Mouse (Mus musculus) A20 (cell line): ENCODE data around the gene Hist1h2bn.
"Not testable (repeated sequence)": the region's sequence is repeated elsewhere in the genome, so short reads cannot be mapped to it uniquely, and the experiment has no call there.

Source experiments
- DNase-seq: peaks from one replicate; pipeline ENCODE4 v3.0.0-alpha.2; 2011; ENCODE audit warnings: low read depth, low spot score

The Hist1h2bn gene

GRCm38 (mm10) chr13:21781639-21782038 lies 27.7 kb downstream of the Hist1h2bn start:
- DNase-seq, result peak; percentile 32

DNA sequence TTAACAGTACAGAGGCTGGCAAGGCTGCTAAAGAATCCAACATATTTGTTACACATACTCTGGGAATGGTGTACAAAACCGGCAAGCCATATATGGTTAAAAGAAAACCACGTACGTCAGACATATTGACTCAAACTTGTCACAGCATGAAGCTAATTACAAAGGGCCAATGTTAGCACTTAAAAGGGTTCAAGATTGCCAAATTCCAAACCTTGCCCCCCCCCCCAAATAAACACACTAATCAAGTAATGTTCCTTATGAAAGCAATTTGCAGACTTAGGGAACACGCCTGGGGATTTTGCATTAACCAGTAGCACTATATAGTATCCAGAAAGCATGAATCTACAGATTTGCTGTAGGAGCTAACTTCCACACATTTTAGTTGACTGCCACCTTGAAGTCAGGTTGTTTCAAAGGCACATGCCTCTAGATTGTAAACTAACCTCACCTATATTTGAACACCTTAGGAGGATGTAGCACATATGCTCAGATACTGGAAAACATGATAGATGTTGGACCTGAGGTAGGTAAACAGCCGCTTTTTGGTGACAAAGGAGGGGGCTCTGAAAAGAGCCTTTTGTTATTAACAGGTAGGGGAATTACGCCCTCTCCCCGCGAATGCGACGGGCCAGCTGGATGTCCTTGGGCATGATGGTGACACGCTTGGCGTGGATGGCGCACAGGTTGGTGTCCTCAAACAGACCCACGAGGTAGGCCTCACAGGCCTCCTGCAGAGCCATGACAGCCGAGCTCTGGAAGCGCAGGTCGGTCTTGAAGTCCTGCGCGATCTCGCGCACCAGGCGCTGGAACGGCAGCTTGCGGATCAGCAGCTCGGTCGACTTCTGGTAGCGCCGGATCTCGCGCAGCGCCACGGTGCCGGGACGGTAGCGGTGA lies 28.7 kb downstream of the Hist1h2bn start:
- peak; percentile 79 for DNase-seq

DNA sequence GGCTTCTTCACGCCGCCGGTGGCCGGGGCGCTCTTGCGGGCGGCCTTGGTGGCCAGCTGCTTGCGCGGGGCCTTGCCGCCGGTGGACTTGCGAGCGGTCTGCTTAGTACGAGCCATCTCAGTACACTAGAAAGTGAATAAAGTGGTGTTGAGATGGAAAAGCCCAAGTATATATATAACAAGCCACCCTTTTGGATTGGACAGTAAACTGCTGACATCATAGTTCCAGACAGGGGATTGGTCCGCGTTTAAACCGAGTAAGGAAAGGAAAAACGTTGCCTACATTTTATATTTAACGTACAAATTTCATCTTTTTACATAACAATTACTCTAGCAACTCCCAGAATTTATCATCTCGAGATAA lies 29.3 kb downstream of the Hist1h2bn start, which contains the start of gene Hist1h3i:
Hist1h3i (minus strand) TSS at position 116 of the 363 bp plus-strand sequence.
- peak; percentile 92 for DNase-seq

- peak; percentile 73 for DNase-seq
Observed at GRCm38 (mm10) chr13:21783734-21784161, 29.8 kb downstream of the Hist1h2bn start.

GRCm38 (mm10) chr13:21784311-21784710 lies 30.4 kb downstream of the Hist1h2bn start:
- no peak for DNase-seq

DNA sequence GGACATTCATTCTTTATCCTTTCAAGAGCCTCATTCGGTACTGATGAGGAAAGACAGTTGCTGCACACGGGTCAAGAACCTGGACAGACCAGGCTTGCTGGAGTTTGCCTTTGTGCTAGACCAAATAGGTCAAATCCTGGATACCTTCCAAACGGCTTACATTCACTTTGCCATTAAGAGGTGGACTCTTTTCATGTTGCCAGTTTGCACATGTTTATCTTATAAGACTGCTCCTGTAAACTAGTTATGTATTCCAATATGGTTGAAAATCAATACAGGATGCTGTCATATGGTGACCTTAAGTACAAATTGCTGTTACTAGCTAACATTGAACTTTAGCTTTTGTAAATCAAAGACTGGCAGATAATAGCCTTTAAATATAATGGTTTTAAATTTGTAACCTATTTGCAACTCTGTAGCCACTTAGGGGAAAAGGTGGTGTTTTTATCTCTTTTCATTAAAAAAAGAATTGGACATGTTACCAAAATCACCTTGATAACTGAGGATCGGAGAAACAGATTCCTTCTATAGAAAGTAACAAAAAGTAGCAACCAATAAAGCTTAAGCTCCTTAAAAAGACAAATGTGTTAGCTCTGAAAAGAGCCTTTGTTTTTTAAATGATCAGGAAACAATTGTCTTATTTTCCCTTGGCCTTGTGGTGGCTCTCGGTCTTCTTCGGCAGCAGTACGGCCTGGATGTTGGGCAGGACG lies 32.4 kb downstream of the Hist1h2bn start:
- peak; percentile 72 for DNase-seq

- DNase-seq, result peak; percentile 97
Observed at GRCm38 (mm10) chr13:21786899-21787629, 33.1 kb downstream of the Hist1h2bn start, which contains the start of the genes Hist1h2an and Hist1h2bp. Gene Hist1h2an (minus strand): TSS chr13:21787218. Gene Hist1h2bp (plus strand): TSS chr13:21787461.

- peak; percentile 68 for DNase-seq
Observed at GRCm38 (mm10) chr13:21787760-21788593, 34.1 kb downstream of the Hist1h2bn start.

DNA sequence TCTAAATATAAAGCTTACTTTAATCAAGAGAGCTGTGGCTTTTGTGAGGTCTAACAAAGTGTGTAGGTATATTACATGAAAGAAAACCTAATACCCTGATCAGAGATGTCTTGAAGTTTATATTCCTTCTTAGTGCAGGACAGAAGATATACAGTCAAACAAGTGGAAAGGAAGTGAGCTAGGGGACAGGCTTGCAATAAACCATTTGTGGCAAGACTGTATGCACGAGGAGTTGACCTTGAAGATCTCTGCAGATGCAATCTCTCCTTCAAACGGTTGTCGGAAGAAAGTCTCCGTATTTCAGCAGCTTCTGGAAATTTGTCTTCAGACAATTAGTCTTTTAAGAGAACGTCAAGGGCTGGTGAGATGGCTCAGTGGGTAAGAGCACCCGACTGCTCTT lies 36.0 kb downstream of the Hist1h2bn start:
- no peak for DNase-seq

GRCm38 (mm10) chr13:21790601-21791283 lies 36.8 kb downstream of the Hist1h2bn start:
- no peak for DNase-seq

- no peak for DNase-seq
Observed at GRCm38 (mm10) chr13:21795584-21795983, 41.7 kb downstream of the Hist1h2bn start.

- DNase-seq, result not testable (repeated sequence)
Observed at GRCm38 (mm10) chr13:21797163-21797562, 43.2 kb downstream of the Hist1h2bn start.

- not testable (repeated sequence) for DNase-seq
Observed at GRCm38 (mm10) chr13:21803058-21803457, 49.1 kb downstream of the Hist1h2bn start.
